Mouse (Mus musculus) hindbrain, postnatal 0 days (tissue): ENCODE results near the gene Ube4a. TPM values are rescaled to one million over a fixed set of nuclear protein-coding genes. Genes with fewer than 3 reads are reported as not detected.

ENCODE experiments used
- ATAC-seq: fragments of 200-750 bp; cut with Nextera tagmentation; 2 replicates; pipeline ENCODE4 v1.8.0; 2017; ENCODE audit warnings: mild to moderate bottlenecking, moderate TSS enrichment, moderate library complexity
- DNase-seq: peaks from one replicate; pipeline ENCODE4 v3.0.0-alpha.2; 2015; ENCODE audit warnings: low spot score
- H3K27ac ChIP-seq: fragments of 300-500 bp; sonication (generic); 2 replicates; pipeline ENCODE4 v1.5.1; 2014; ENCODE audit warnings: mild to moderate bottlenecking
- H3K27me3 ChIP-seq: fragments of 300-500 bp; sonication (generic); 2 replicates; pipeline ENCODE4 v1.6.1; 2014; ENCODE audit warnings: low read length, mixed read lengths; ENCODE audit not compliant: insufficient read depth
- H3K36me3 ChIP-seq: fragments of 300-500 bp; sonication (generic); 2 replicates; pipeline ENCODE4 v1.6.1; 2014; ENCODE audit warnings: low read length, mixed read lengths; ENCODE audit not compliant: insufficient read depth
- H3K4me1 ChIP-seq: fragments of 300-500 bp; sonication (generic); 2 replicates; pipeline ENCODE4 v1.6.1; 2014; ENCODE audit warnings: antibody characterized with exemption, low read length, mixed read lengths; ENCODE audit not compliant: insufficient read depth
- H3K4me2 ChIP-seq: fragments of 300-500 bp; sonication (generic); 2 replicates; pipeline ENCODE4 v1.6.1; 2014; ENCODE audit warnings: low read depth, mild to moderate bottlenecking, low read length, moderate library complexity, mixed read lengths
- H3K4me3 ChIP-seq: fragments of 300-500 bp; sonication (generic); 2 replicates; pipeline ENCODE4 v1.5.1; 2014; ENCODE audit warnings: low read length
- H3K9ac ChIP-seq: fragments of 300-500 bp; sonication (generic); replicated peaks from 2 replicates; pipeline ENCODE4 v1.6.1; 2014; ENCODE audit warnings: mild to moderate bottlenecking, low read length, moderate library complexity, mixed read lengths
- H3K9me3 ChIP-seq: fragments of 300-500 bp; sonication (generic); 2 replicates; pipeline ENCODE4 v1.6.1; 2016; ENCODE audit warnings: low read length, mixed read lengths
- CTCF ChIP-seq: IDR thresholded peaks from 2 replicates; pipeline ENCODE4 v1.5.1; 2016; ENCODE audit warnings: antibody characterized with exemption, control low read depth, low read depth
- WGBS: fragments of 180-500 bp; shearing (Covaris S2); extraction: QIAGEN DNeasy Blood & Tissue Kit; methylation state at CpG from one replicate; pipeline ENCODE4 v1.1.7; 2014; 5-methylcytosine and 5-hydroxymethylcytosine counted together
- polyA plus RNA-seq: library from polyadenylated mRNA; unstranded; fragments of >200 nt; fragmentation: Nextera tagmentation; extraction: Ambion mirVana; gene quantifications from 2 replicates; pipeline ENCODE4 v1.2.1, GENCODE M21; 2015
- total RNA-seq: library from RNA; depleted of rRNA; stranded (reverse); fragments of >200 nt; gene quantifications from 2 replicates; pipeline ENCODE4 v1.2.3, GENCODE M21; 2014

Ube4a gene
- total and polyA plus RNA-seq, 2 experiments from 2014 or later, result 24.8 to 44.5 TPM

DNA sequence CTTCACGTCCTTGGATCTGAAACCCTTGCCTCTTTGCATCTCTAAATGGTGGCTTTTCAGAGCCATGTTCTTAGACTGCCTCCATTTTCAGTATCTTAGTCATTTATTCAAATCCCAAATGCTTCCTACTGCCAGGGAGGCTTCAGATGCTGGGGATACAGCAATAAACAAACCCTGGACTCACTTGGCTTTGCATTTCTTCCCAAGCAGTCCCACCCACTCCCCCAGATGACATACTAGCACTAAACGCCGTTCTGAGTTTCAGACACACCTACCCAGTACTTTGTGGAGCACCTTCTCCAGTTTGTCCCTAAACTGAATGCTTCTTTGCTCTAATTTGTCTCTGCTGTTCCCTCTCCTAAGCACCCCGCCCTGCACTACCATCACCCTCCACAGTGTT is 68.4 kb downstream of the Ube4a start:
- H3K27me3 ChIP-seq, result no peaks in the 10 kb centered on the region
- ATAC-seq (no peak), DNase-seq (no peak)
- no peaks in the 10 kb centered on the region for H3K4me1 ChIP-seq
- no peaks in the 10 kb centered on the region for H3K9me3 ChIP-seq
- TF ChIP-seq CTCF, result 0 out of 2 replicates have a peak, but pooled peaks have one; percentile 21
- WGBS, result 65% methylated on average over 4 of the region's 4 CpGs
- H3K36me3 ChIP-seq, result no peaks in the 10 kb centered on the region
- H3K4me2 ChIP-seq, result no peak overlapping the region
- no peak overlapping the region for H3K27ac ChIP-seq
- no peak overlapping the region for H3K9ac ChIP-seq
- no peak overlapping the region for H3K4me3 ChIP-seq

DNA sequence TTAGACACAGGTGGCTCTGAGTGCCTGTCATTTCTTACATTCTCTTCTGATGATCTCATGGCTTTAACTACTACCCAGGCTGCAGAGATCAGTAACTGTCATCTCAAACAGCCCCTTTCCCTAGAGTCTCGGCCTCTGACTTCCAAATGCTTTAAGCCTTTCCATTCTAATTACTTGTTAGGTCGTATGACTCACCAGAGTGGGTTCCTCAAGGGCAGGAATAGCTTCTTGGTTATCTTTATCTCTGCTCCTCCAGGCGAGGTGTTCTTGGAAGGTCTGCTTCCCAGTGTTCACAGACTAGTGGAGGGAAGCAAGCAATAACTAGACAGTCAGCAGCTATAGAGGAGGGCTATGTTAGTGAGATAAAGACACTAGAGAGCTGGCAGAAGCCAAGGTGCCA is 72.7 kb downstream of the Ube4a start:
- no peaks in the 10 kb centered on the region for H3K4me1 ChIP-seq
- no peak for DNase-seq
- 74% methylated on average over 3 of the region's 3 CpGs for WGBS
- no peak for TF ChIP-seq CTCF
- no peaks in the 10 kb centered on the region for H3K9me3 ChIP-seq
- no peak for ATAC-seq
- H3K36me3 ChIP-seq, result no peaks in the 10 kb centered on the region
- H3K9ac ChIP-seq, result no peak overlapping the region
- H3K4me3 ChIP-seq, result no peak overlapping the region
- H3K27me3 ChIP-seq, result no peaks in the 10 kb centered on the region
- H3K4me2 ChIP-seq, result no peak overlapping the region
- no peak overlapping the region for H3K27ac ChIP-seq

DNA sequence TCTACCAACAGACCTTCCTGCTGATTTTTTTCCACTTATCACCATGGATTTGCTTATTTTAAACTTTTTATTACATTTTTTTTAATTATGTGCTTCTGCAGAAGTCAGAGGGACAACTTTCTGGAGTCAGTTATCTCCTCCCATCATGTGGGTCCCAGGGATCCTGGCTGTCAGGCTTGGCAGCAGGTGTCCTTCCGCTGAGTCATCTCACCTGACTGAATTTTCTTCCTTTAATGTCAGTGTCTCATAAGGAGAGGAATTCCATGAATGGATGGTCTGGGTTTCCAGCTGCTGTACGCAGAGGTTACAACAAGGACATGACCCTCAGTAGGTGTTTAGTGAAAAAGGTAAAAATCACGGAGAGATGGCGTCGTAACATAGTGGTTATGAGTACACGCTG is 74.2 kb downstream of the Ube4a start:
- no peak overlapping the region for H3K4me3 ChIP-seq
- H3K4me1 ChIP-seq, result no peaks in the 10 kb centered on the region
- TF ChIP-seq CTCF, result no peak
- H3K9me3 ChIP-seq, result no peaks in the 10 kb centered on the region
- no peaks in the 10 kb centered on the region for H3K27me3 ChIP-seq
- no peak overlapping the region for H3K27ac ChIP-seq
- H3K36me3 ChIP-seq, result no peaks in the 10 kb centered on the region
- DNase-seq, result no peak
- H3K4me2 ChIP-seq, result no peak overlapping the region
- H3K9ac ChIP-seq, result no peak overlapping the region
- no peak for ATAC-seq
- 88% methylated on average over 6 of the region's 6 CpGs for WGBS

DNA sequence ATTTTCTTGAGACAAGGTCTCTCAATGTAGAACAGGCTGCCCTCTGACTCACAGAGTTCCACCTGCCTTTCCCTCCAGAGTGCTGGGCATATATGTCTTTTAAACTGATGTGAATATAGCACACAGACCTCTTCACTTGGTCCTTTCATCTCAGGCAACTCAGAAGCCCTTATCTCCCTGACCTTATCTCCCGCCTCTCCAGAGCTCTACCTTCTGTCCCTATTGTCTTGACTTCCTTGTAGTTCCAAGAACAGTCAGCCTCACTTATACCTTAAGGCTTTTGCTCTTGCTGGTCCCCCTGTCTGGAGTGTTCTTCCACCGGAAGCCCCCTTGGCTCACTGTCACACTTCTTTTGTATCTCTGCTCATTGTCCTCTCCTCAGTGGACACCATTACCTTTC is 75.3 kb downstream of the Ube4a start:
- no peak overlapping the region for H3K27ac ChIP-seq
- DNase-seq (no peak), ATAC-seq (no peak)
- 69% methylated on average over 2 of the region's 2 CpGs for WGBS
- no peak for TF ChIP-seq CTCF
- no peaks in the 10 kb centered on the region for H3K4me1 ChIP-seq
- H3K27me3 ChIP-seq, result no peaks in the 10 kb centered on the region
- no peak overlapping the region for H3K9ac ChIP-seq
- no peak overlapping the region for H3K4me3 ChIP-seq
- H3K9me3 ChIP-seq, result no peaks in the 10 kb centered on the region
- H3K4me2 ChIP-seq, result no peak overlapping the region
- no peaks in the 10 kb centered on the region for H3K36me3 ChIP-seq

DNA sequence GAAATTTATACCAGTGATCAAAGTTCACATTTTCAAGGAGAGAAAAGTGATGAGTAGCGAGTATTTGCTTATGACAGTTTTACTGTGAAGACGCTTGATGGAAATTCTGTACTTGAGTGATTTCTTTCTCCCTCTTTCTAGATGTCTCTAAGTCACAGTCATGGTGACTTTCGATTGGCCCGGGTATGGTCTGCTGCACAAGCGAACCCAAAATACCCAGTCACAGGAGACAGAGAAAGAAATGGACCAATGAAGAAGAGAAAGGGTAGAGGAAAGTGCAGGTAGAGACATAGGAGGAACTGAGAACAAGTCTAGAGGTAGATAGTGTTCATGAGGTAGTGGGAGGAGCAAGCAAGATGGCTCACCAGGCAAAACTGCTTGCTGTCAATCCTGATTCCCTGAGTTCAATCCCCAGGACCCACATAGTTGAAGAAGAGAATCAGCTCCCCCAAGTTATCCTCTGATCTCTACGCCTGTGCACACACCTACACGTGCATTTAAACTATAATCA is 77.2 kb downstream of the Ube4a start:
- H3K9ac ChIP-seq, result no peak overlapping the region
- no peak for TF ChIP-seq CTCF
- no peaks in the 10 kb centered on the region for H3K36me3 ChIP-seq
- DNase-seq (no peak), ATAC-seq (no peak)
- H3K4me1 ChIP-seq, result no peaks in the 10 kb centered on the region
- no peak overlapping the region for H3K4me3 ChIP-seq
- no peak overlapping the region for H3K4me2 ChIP-seq
- H3K27ac ChIP-seq, result no peak overlapping the region
- no peaks in the 10 kb centered on the region for H3K27me3 ChIP-seq
- H3K9me3 ChIP-seq, result no peaks in the 10 kb centered on the region
- 90% methylated on average over 7 of the region's 7 CpGs for WGBS

DNA sequence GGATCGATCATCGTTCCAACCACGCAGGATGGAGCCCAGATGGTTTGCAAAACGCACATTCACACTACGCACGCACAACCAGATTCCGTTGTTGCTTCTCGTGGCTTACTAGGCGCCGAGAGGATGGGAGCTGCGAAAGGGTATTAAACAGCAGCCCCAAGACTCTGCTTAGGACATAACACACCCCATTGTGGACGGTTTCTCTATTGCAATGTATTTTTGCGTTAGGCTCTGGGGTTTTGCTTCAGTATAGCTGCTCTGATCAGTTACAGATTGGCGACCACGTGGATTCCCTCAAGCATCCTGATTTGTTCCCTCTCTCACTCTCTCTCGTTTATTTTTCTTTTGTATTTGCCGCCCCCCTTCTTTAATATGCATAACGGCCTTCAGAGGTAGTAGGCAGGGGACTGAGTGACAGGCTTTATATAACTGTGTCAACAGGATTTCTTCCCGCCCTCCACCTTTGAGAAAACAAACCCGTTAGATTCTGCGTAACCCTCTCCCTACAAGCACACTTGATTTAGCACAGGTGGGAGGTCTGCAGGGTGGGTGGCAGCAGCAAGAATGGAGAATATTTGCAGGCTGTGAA is 82.3 kb downstream of the Ube4a start:
- H3K27me3 ChIP-seq, result no peaks in the 10 kb centered on the region
- H3K4me2 ChIP-seq, result peak overlapping the region; percentile 97
- peak overlapping the region; percentile 98 for H3K9ac ChIP-seq
- no peak; the same call in 1 of the 2 replicates for TF ChIP-seq CTCF
- H3K36me3 ChIP-seq, result no peaks in the 10 kb centered on the region
- peak overlapping the region; percentile 100 for H3K4me3 ChIP-seq
- DNase-seq (peak; percentile 74), ATAC-seq (peak; percentile 22)
- peaks cover 10% of the 10 kb centered on the region for H3K4me1 ChIP-seq
- 1% methylated on average over 21 of the region's 21 CpGs for WGBS
- peak overlapping the region; percentile 99 for H3K27ac ChIP-seq
- H3K9me3 ChIP-seq, result no peaks in the 10 kb centered on the region

DNA sequence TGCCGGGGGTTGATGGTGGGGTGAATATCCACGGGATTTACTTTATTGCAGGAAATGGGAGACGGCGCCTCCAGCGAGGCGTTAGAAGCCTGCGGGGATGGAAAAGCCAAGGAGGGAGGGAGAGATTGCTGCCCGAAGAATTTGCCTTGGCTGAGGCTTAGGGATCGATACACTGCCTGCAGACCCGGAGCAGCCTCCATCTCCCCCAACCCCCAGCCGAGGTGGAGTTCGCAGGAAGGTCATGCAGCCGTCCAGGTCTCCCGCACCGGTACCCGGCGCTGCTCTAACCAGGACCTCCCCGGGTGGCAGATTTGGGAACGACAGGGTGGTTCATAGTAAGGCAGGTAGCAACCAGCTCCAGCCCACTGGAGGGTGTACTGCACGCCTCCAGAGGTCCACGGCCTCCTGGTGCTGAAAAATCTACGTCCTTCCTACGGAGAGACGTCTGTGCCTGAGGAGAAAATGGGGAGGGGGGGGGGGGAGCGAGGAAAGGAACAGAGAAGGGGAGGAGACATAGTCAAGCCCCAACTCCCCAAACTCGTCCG is 82.9 kb downstream of the Ube4a start:
- Histone ChIP-seq H3K4me3 (peak overlapping the region; percentile 100), H3K9ac (peak overlapping the region; percentile 98), H3K4me2 (peak overlapping the region; percentile 97), H3K27me3 (no peaks in the 10 kb centered on the region), H3K4me1 (peaks cover 13% of the 10 kb centered on the region), H3K27ac (peak overlapping the region; percentile 99), H3K36me3 (no peaks in the 10 kb centered on the region), H3K9me3 (no peaks in the 10 kb centered on the region)
- 0% methylated on average over 26 of the region's 27 CpGs for WGBS
- ATAC-seq, result peak; percentile 58
- peak; percentile 68 for DNase-seq
- TF ChIP-seq CTCF, result peak; percentile 33; the same call in 1 of the 2 replicates
